Mouse (Mus musculus): Measurements from ENCODE around the gene Vamp2.

Vamp2 gene

GRCm38 (mm10) chr11:69088103-69088855 lies at the start of gene Vamp2:
Vamp2 (plus strand) TSS chr11:69088490.
- DNase-seq = peak; percentile 93

- DNase-seq = peak; percentile 90
Observed at GRCm38 (mm10) chr11:69045531-69046394, 42.5 kb upstream of the Vamp2 start, which contains the start of gene Aurkb. Aurkb (plus strand) TSS chr11:69045647.

GRCm38 (mm10) chr11:69046395-69046774 lies 41.9 kb upstream of the Vamp2 start:
- no peak for DNase-seq

GRCm38 (mm10) chr11:69047592-69047991 lies 40.7 kb upstream of the Vamp2 start:
- DNase-seq = no peak

- no peak for DNase-seq
Observed at GRCm38 (mm10) chr11:69048151-69048550, 40.1 kb upstream of the Vamp2 start.

GRCm38 (mm10) chr11:69050748-69051147 lies 37.5 kb upstream of the Vamp2 start:
- no peak for DNase-seq

- DNase-seq = no peak
Observed at GRCm38 (mm10) chr11:69051771-69052170, 36.5 kb upstream of the Vamp2 start.

GRCm38 (mm10) chr11:69052824-69053421 lies 35.4 kb upstream of the Vamp2 start:
- DNase-seq = no peak

- DNase-seq = no peak
Observed at GRCm38 (mm10) chr11:69053848-69054247, 34.4 kb upstream of the Vamp2 start.

GRCm38 (mm10) chr11:69058265-69058664 lies 30.0 kb upstream of the Vamp2 start:
- no peak for DNase-seq

- DNase-seq = peak; percentile 31
Observed at GRCm38 (mm10) chr11:69058729-69059356, 29.4 kb upstream of the Vamp2 start.

GRCm38 (mm10) chr11:69059357-69059974 lies 28.8 kb upstream of the Vamp2 start, which contains the start of gene Borcs6:
Borcs6 (plus strand) TSS chr11:69059717.
- peak; percentile 96 for DNase-seq

GRCm38 (mm10) chr11:69059975-69060411 lies 28.3 kb upstream of the Vamp2 start:
- DNase-seq = peak; percentile 72

- DNase-seq = peak; percentile 51
Observed at GRCm38 (mm10) chr11:69060448-69061254, 27.6 kb upstream of the Vamp2 start.

GRCm38 (mm10) chr11:69061255-69061912 lies 26.9 kb upstream of the Vamp2 start:
- DNase-seq = no peak

GRCm38 (mm10) chr11:69062194-69062760 lies 26.0 kb upstream of the Vamp2 start:
- DNase-seq = peak; percentile 78

- peak; percentile 96 for DNase-seq
Observed at GRCm38 (mm10) chr11:69062761-69063224, 25.5 kb upstream of the Vamp2 start.

- peak; percentile 86 for DNase-seq
Observed at GRCm38 (mm10) chr11:69063413-69064201, 24.7 kb upstream of the Vamp2 start.

Measured in thymus, postnatal 14 days (tissue).